Mouse (Mus musculus) brain, adult 2 months (tissue): ENCODE measurements around the gene Lzts2.

Experiments
- DNase-seq: peaks from one replicate; pipeline ENCODE4 v3.0.0; 2011; ENCODE audit warnings: low read depth, low spot score

Gene Lzts2

GRCm38 (mm10) chr19:45014335-45014971, at the start of gene Lzts2:
Lzts2 (plus strand) TSS chr19:45014414.
- no peak for DNase-seq

GRCm38 (mm10) chr19:44965978-44966377, 48.2 kb upstream of the Lzts2 start:
- DNase-seq = no peak

- DNase-seq = no peak
Observed at GRCm38 (mm10) chr19:44968329-44968728, 45.9 kb upstream of the Lzts2 start.

GRCm38 (mm10) chr19:44976636-44977035, 37.6 kb upstream of the Lzts2 start:
- DNase-seq = no peak

- no peak for DNase-seq
Observed at GRCm38 (mm10) chr19:44977148-44977547, 37.1 kb upstream of the Lzts2 start.

- no peak for DNase-seq
Observed at GRCm38 (mm10) chr19:44980787-44981186, 33.4 kb upstream of the Lzts2 start.

- DNase-seq = no peak
Observed at GRCm38 (mm10) chr19:44982477-44983115, 31.6 kb upstream of the Lzts2 start.

- DNase-seq = no peak
Observed at GRCm38 (mm10) chr19:44983366-44983765, 30.8 kb upstream of the Lzts2 start.

- DNase-seq = no peak
Observed at GRCm38 (mm10) chr19:44984420-44984819, 29.8 kb upstream of the Lzts2 start.

- DNase-seq = no peak
Observed at GRCm38 (mm10) chr19:44985159-44985988, 28.8 kb upstream of the Lzts2 start.

GRCm38 (mm10) chr19:44987004-44987403, 27.2 kb upstream of the Lzts2 start:
- no peak for DNase-seq

GRCm38 (mm10) chr19:44987851-44988250, 26.4 kb upstream of the Lzts2 start:
- peak; percentile 89 for DNase-seq

- no peak for DNase-seq
Observed at GRCm38 (mm10) chr19:44988321-44988720, 25.9 kb upstream of the Lzts2 start.

- DNase-seq = peak; percentile 38
Observed at GRCm38 (mm10) chr19:44988831-44989566, 25.2 kb upstream of the Lzts2 start, which contains the start of gene Sema4g. Sema4g (plus strand) TSS chr19:44989101.

GRCm38 (mm10) chr19:44989567-44990495, 24.4 kb upstream of the Lzts2 start:
- DNase-seq = no peak

GRCm38 (mm10) chr19:44991031-44991430, 23.2 kb upstream of the Lzts2 start:
- DNase-seq = no peak

GRCm38 (mm10) chr19:44992246-44992645, 22.0 kb upstream of the Lzts2 start:
- no peak for DNase-seq

- DNase-seq = no peak
Observed at GRCm38 (mm10) chr19:44992712-44993111, 21.5 kb upstream of the Lzts2 start.

- peak; percentile 49 for DNase-seq
Observed at GRCm38 (mm10) chr19:44997786-44998185, 16.4 kb upstream of the Lzts2 start.

GRCm38 (mm10) chr19:44999647-45000046, 14.6 kb upstream of the Lzts2 start:
- DNase-seq = no peak

- DNase-seq = peak; percentile 36
Observed at GRCm38 (mm10) chr19:45002301-45002700, 11.9 kb upstream of the Lzts2 start.
